Mouse (Mus musculus) cerebellum, adult 2 months (tissue): ENCODE results near the gene Pald1.

Source experiments
- CTCF ChIP-seq: fragments of 200-500 bp; IDR thresholded peaks from 2 replicates; pipeline ENCODE4 v1.5.1; 2011; ENCODE audit warnings: low read depth, mild to moderate bottlenecking, control low read depth, low read length, moderate library complexity, borderline replicate concordance; ENCODE audit not compliant: insufficient read depth
- POLR2A ChIP-seq: fragments of 200-500 bp; IDR thresholded peaks from 2 replicates; pipeline ENCODE4 v1.6.1; 2011; ENCODE audit warnings: low read length, control low read depth, borderline replicate concordance; ENCODE audit not compliant: insufficient read depth

DNA sequence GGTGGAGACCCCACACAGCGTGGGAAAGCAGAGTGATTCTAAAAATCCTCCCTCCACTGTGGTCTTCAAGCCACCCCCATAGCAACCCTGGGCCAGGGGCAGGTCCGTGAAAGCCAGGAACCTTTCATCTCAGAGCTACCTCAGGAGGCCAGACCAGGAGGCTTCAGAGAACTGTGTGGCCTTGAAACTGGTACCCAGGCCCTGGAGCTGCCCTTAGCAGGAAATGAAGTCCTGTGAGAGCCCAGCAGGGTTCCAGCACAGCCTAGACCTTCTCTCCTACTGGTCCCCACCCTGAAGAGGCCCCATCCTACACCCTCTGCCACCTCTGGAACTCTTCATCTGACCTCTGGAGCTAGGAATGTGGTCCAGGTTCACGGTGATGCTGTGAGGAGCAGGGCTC, 14.8 kb upstream of the Pald1 start:
- no peak for TF ChIP-seq CTCF
- no peak for TF ChIP-seq POLR2A
